Mouse (Mus musculus) liver, embryonic 16.5 days (tissue): Measurements from ENCODE around the gene Prkcd. TPM values are rescaled to one million over a fixed set of nuclear protein-coding genes. Genes with fewer than 3 reads are reported as not detected.

ENCODE experiments used
- ATAC-seq: fragments of 200-750 bp; cut with Nextera tagmentation; 2 replicates; pipeline ENCODE4 v1.8.0; 2017; ENCODE audit warnings: low read depth, mild to moderate bottlenecking, moderate number of reproducible peaks, moderate library complexity
- H3K27ac ChIP-seq: fragments of 300-500 bp; sonication (generic); 2 replicates; pipeline ENCODE4 v1.5.1; 2014; ENCODE audit warnings: mild to moderate bottlenecking, low read length
- H3K27me3 ChIP-seq: fragments of 300-500 bp; sonication (generic); 2 replicates; pipeline ENCODE4 v1.6.1; 2014; ENCODE audit warnings: low read depth, low read length, mixed read lengths; ENCODE audit not compliant: control insufficient read depth, insufficient read depth
- H3K36me3 ChIP-seq: fragments of 300-500 bp; sonication (generic); 2 replicates; pipeline ENCODE4 v1.6.1; 2014; ENCODE audit warnings: mild to moderate bottlenecking; ENCODE audit not compliant: control insufficient read depth, insufficient read depth
- H3K4me1 ChIP-seq: fragments of 300-500 bp; sonication (generic); 2 replicates; pipeline ENCODE4 v1.6.1; 2014; ENCODE audit warnings: low read depth, low read length, mixed read lengths; ENCODE audit not compliant: control insufficient read depth
- H3K4me2 ChIP-seq: fragments of 300-500 bp; sonication (generic); 2 replicates; pipeline ENCODE4 v1.6.1; 2014; ENCODE audit warnings: low read depth, low read length, mixed read lengths
- H3K4me3 ChIP-seq: fragments of 300-500 bp; sonication (generic); 2 replicates; pipeline ENCODE4 v1.5.1; 2014; ENCODE audit warnings: low read depth, mild to moderate bottlenecking, low read length
- H3K9ac ChIP-seq: fragments of 300-500 bp; sonication (generic); 2 replicates; pipeline ENCODE4 v1.6.1; 2014; ENCODE audit warnings: low read depth, low read length
- H3K9me3 ChIP-seq: fragments of 300-500 bp; sonication (generic); replicated peaks from 2 replicates; pipeline ENCODE4 v1.6.1; 2016; ENCODE audit warnings: low read length; ENCODE audit not compliant: control insufficient read depth
- WGBS: fragments of 180-500 bp; shearing (Covaris S2); extraction: QIAGEN DNeasy Blood & Tissue Kit; methylation state at CpG from one replicate; pipeline ENCODE4 v1.1.7; 2014; ENCODE audit not compliant: insufficient replicate concordance; 5-methylcytosine and 5-hydroxymethylcytosine counted together
- polyA plus RNA-seq: library from polyadenylated mRNA; unstranded; fragments of >200 nt; fragmentation: Nextera tagmentation; extraction: Ambion mirVana; gene quantifications from 2 replicates; pipeline ENCODE4 v1.2.1, GENCODE M21; 2015

The Prkcd gene
- 16.3 and 16.4 TPM in 2 replicates for polyA plus RNA-seq

GRCm38 (mm10) chr14:30625856-30626726 is at the start of gene Prkcd:
TSS of gene Prkcd (minus strand) at chr14:30626210.
- Histone ChIP-seq H3K36me3 (no peaks in the 10 kb centered on the region), H3K4me2 (peak within 1 kb of the TSS; percentile 96), H3K4me1 (peaks cover 29% of the 10 kb centered on the region), H3K9ac (peak within 1 kb of the TSS; percentile 75), H3K4me3 (peak within 1 kb of the TSS; percentile 79), H3K27ac (peak within 1 kb of the TSS; percentile 72), H3K9me3 (no peaks in the 10 kb centered on the region), H3K27me3 (no peaks in the 10 kb centered on the region)
- ATAC-seq = peak; percentile 82
- under 1% methylated on average over 71 of the region's 71 CpGs for WGBS

GRCm38 (mm10) chr14:30674947-30675346 is 48.9 kb upstream of the Prkcd start:
- 25% methylated on average over 6 of the region's 6 CpGs for WGBS

GRCm38 (mm10) chr14:30671986-30672312 is 45.9 kb upstream of the Prkcd start:
- peaks cover 5% of the 10 kb centered on the region; the same call in 1 of the 2 replicates for H3K4me1 ChIP-seq
- no peak overlapping the region for H3K9ac ChIP-seq
- no peak overlapping the region for H3K4me2 ChIP-seq
- H3K36me3 ChIP-seq = 0 out of 2 replicates have a peak, but pooled peaks cover 5% of the 10 kb centered on the region
- no peak overlapping the region for H3K4me3 ChIP-seq
- no peak overlapping the region for H3K27ac ChIP-seq
- no peaks in the 10 kb centered on the region for H3K9me3 ChIP-seq
- peak; percentile 68 for ATAC-seq
- H3K27me3 ChIP-seq = no peaks in the 10 kb centered on the region
- WGBS = 9% methylated on average over 3 of the region's 3 CpGs

More at GRCm38 (mm10) chr14:30674947-30675346, 48.9 kb upstream of the Prkcd start:
- no peak overlapping the region for H3K9ac ChIP-seq
- H3K4me3 ChIP-seq = no peak overlapping the region
- no peaks in the 10 kb centered on the region for H3K27me3 ChIP-seq
- H3K36me3 ChIP-seq = peaks cover 2% of the 10 kb centered on the region; the same call in 1 of the 2 replicates
- peak; percentile 80 for ATAC-seq
- H3K4me2 ChIP-seq = no peak overlapping the region
- H3K4me1 ChIP-seq = peaks cover 5% of the 10 kb centered on the region; the same call in 1 of the 2 replicates
- H3K27ac ChIP-seq = 0 out of 2 replicates have a peak overlapping the region, but pooled peaks have one; percentile 19
- no peaks in the 10 kb centered on the region for H3K9me3 ChIP-seq

- Histone ChIP-seq H3K4me3 (no peak overlapping the region), H3K4me1 (peaks cover 5% of the 10 kb centered on the region; the same call in 1 of the 2 replicates), H3K36me3 (0 out of 2 replicates have a peak, but pooled peaks cover 5% of the 10 kb centered on the region), H3K9ac (no peak overlapping the region), H3K27ac (0 out of 2 replicates have a peak overlapping the region, but pooled peaks have one; percentile 7), H3K4me2 (no peak overlapping the region), H3K27me3 (no peaks in the 10 kb centered on the region), H3K9me3 (no peaks in the 10 kb centered on the region)
- 0 out of 2 replicates have a peak, but pooled peaks have one; percentile 19 for ATAC-seq
- 61% methylated on average over 15 of the region's 15 CpGs for WGBS
These were observed 45.3 kb upstream of the Prkcd start for GRCm38 (mm10) chr14:30671095-30671985.

- Histone ChIP-seq H3K9me3 (no peaks in the 10 kb centered on the region), H3K27me3 (no peaks in the 10 kb centered on the region), H3K4me2 (no peak overlapping the region), H3K4me3 (no peak overlapping the region), H3K27ac (no peak overlapping the region), H3K9ac (no peak overlapping the region), H3K36me3 (0 out of 2 replicates have a peak, but pooled peaks cover 5% of the 10 kb centered on the region), H3K4me1 (peaks cover 5% of the 10 kb centered on the region; the same call in 1 of the 2 replicates)
- WGBS = 76% methylated on average over 6 of the region's 6 CpGs
- ATAC-seq = no peak
These were observed 44.2 kb upstream of the Prkcd start for GRCm38 (mm10) chr14:30670161-30670560.

- WGBS = 73% methylated on average over 4 of the region's 4 CpGs
- H3K4me1 ChIP-seq = no peaks in the 10 kb centered on the region
- H3K9ac ChIP-seq = no peak overlapping the region
- peaks cover 11% of the 10 kb centered on the region; the same call in 1 of the 2 replicates for H3K36me3 ChIP-seq
- no peak for ATAC-seq
- no peaks in the 10 kb centered on the region for H3K9me3 ChIP-seq
- no peaks in the 10 kb centered on the region for H3K27me3 ChIP-seq
- no peak overlapping the region for H3K4me3 ChIP-seq
- no peak overlapping the region for H3K4me2 ChIP-seq
- no peak overlapping the region for H3K27ac ChIP-seq
These were observed 40.6 kb upstream of the Prkcd start for GRCm38 (mm10) chr14:30666604-30667003.

GRCm38 (mm10) chr14:30666061-30666460 is 40.1 kb upstream of the Prkcd start:
- no peak for ATAC-seq
- no peaks in the 10 kb centered on the region for H3K9me3 ChIP-seq
- H3K4me3 ChIP-seq = no peak overlapping the region
- H3K27ac ChIP-seq = no peak overlapping the region
- no peaks in the 10 kb centered on the region for H3K27me3 ChIP-seq
- H3K36me3 ChIP-seq = peaks cover 11% of the 10 kb centered on the region
- no peak overlapping the region for H3K4me2 ChIP-seq
- WGBS = 73% methylated on average over 3 of the region's 3 CpGs
- H3K9ac ChIP-seq = no peak overlapping the region
- no peaks in the 10 kb centered on the region for H3K4me1 ChIP-seq

GRCm38 (mm10) chr14:30655531-30655930 is 29.5 kb upstream of the Prkcd start:
- WGBS = 54% methylated on average over 1 of the region's 1 CpGs
- no peak overlapping the region for H3K9ac ChIP-seq
- ATAC-seq = no peak
- H3K4me2 ChIP-seq = no peak overlapping the region
- H3K27ac ChIP-seq = no peak overlapping the region
- H3K4me3 ChIP-seq = no peak overlapping the region
- H3K36me3 ChIP-seq = no peaks in the 10 kb centered on the region
- H3K27me3 ChIP-seq = no peaks in the 10 kb centered on the region
- H3K4me1 ChIP-seq = peaks cover 9% of the 10 kb centered on the region
- H3K9me3 ChIP-seq = no peaks in the 10 kb centered on the region
